Comparison of ENCODE assay signal across 16 mouse cellular contexts in the genomic region with DNA sequence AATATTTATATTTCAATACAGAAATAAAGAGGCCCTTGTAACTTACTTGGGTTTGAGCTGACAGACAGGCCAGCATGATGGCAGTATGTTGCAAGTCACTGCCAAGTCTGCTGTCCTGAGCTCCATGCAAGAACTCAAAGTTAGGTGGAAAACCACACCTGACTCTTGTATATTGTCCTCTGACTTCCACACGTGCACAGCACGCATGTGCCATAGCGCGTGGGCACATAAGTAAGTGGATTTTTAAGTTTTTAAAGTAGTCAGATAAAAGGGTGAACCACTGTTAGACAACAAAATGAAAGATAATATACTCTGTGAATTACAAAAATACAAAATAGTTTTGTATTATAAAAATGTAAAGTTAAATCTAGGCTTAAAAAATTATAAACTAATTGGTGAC.
DNase-seq lines count a peak whose midpoint lies in the region; ATAC-seq and TF ChIP-seq lines count a peak whose summit lies in the region.
"Had no signal": no experiment of that assay in that cellular context is flagged by ENCODE, and none has a peak within 500 bp of the region (broad histone marks: within the 10 kb centered on the region; RNA-seq: fewer than 3 reads in every experiment).

No protein-coding gene starts in this region.

- no peak for TF ChIP-seq CTCF in MEL (IDR thresholded peaks at IDR 0.05 in 2 of 3, conservative IDR thresholded peaks at IDR 0.05 in 1 of 3; ENCODE audit: control insufficient read depth in 1 of 3, insufficient read depth in 1 of 3, low read depth in 2 of 3, low read length in 3 of 3, poor library complexity in 1 of 3, severe bottlenecking in 1 of 3)
- no peak for TF ChIP-seq CTCF in lung, postnatal 0 days (IDR thresholded peaks at IDR 0.05)

- ATAC-seq in liver, embryonic 11.5 days (replicated peaks; ENCODE audit: low FRiP score), result no peak
- no peak for ATAC-seq in liver, embryonic 13.5 days (ENCODE audit: low read depth)
- no peak for ATAC-seq in lung, postnatal 0 days
- ATAC-seq: forebrain, embryonic 14.5 days; midbrain, embryonic 13.5 days had no signal

- DNase-seq in liver, embryonic 11.5 days (ENCODE audit: low spot score), result no peak
- DNase-seq in liver, result no peak
- DNase-seq in MEL (ENCODE audit: low read depth, low spot score), result peak; percentile 64
- DNase-seq in liver, embryonic 13.5 days, result no peak
- DNase-seq in splenic B cell, adult 2 months (ENCODE audit: low read depth, low spot score), result peak; percentile 25
- no peak for DNase-seq in lung, postnatal 0 days (ENCODE audit: low spot score)
- DNase-seq in thymus, postnatal 25 days, result no peak
- DNase-seq: adrenal gland, postnatal 25 days; cerebellum, adult 9-11 months; kidney, adult 2 months had no signal

- peaks cover 47% of the 10 kb centered on the region for H3K79me2 ChIP-seq in MEL (ENCODE audit: control insufficient read depth, insufficient read depth, low read length, poor library complexity)

- no peak for TF ChIP-seq RAD21 in MEL (IDR thresholded peaks at IDR 0.05; ENCODE audit: low read depth, low read length)

- peak overlapping the region; percentile 67 for H3K4me2 ChIP-seq in liver, embryonic 11.5 days
- H3K4me2 ChIP-seq in liver, embryonic 13.5 days, result peak overlapping the region; percentile 73
- no peak overlapping the region for H3K4me2 ChIP-seq in lung, postnatal 0 days (replicated peaks; ENCODE audit: low read depth, low read length)
- H3K4me2 ChIP-seq: midbrain, embryonic 13.5 days had no signal

- H3K9me3 ChIP-seq in liver, embryonic 11.5 days (ENCODE audit: control insufficient read depth, low read length), result no peaks in the 10 kb centered on the region
- H3K9me3 ChIP-seq in MEL (replicated peaks; ENCODE audit: insufficient read depth, low read length), result no peaks in the 10 kb centered on the region
- no peaks in the 10 kb centered on the region for H3K9me3 ChIP-seq in liver, embryonic 13.5 days (replicated peaks)
- no peaks in the 10 kb centered on the region for H3K9me3 ChIP-seq in lung, postnatal 0 days (ENCODE audit: low read length)
- H3K9me3 ChIP-seq: embryonic facial prominence, embryonic 15.5 days; heart, embryonic 15.5 days; hindbrain, embryonic 10.5 days; midbrain, embryonic 13.5 days; stomach, embryonic 15.5 days had no signal

- H3K27ac ChIP-seq in liver, embryonic 11.5 days (ENCODE audit: low read depth, low read length), result no peak overlapping the region
- peak overlapping the region; percentile 97 for H3K27ac ChIP-seq in MEL (ENCODE audit: control insufficient read depth, low read depth, low read length)
- no peak overlapping the region for H3K27ac ChIP-seq in liver, embryonic 13.5 days
- H3K27ac ChIP-seq in lung, postnatal 0 days (ENCODE audit: low read length), result no peak overlapping the region
- H3K27ac ChIP-seq: heart, embryonic 15.5 days; hindbrain, embryonic 10.5 days; midbrain, embryonic 13.5 days; stomach, embryonic 15.5 days had no signal

- WGBS in liver, embryonic 11.5 days, result 67% methylated on average over 4 of the region's 4 CpGs
- 55% methylated on average over 4 of the region's 4 CpGs for WGBS in liver, embryonic 13.5 days (ENCODE audit: insufficient replicate concordance)
- WGBS in lung, postnatal 0 days, result 84% methylated on average over 4 of the region's 4 CpGs

- H3K9ac ChIP-seq in liver, embryonic 11.5 days (ENCODE audit: low read depth, low read length), result peak overlapping the region; percentile 45; the same call in 1 of the 2 replicates
- H3K9ac ChIP-seq in MEL (ENCODE audit: control insufficient read depth, low read depth, low read length, poor library complexity, severe bottlenecking), result peak overlapping the region; percentile 94
- H3K9ac ChIP-seq in liver, embryonic 13.5 days, result peak overlapping the region; percentile 46; the same call in 1 of the 2 replicates
- H3K9ac ChIP-seq in lung, postnatal 0 days (replicated peaks; ENCODE audit: low read depth), result no peak overlapping the region
- H3K9ac ChIP-seq: embryonic facial prominence, embryonic 15.5 days; heart, embryonic 15.5 days; midbrain, embryonic 13.5 days; stomach, embryonic 15.5 days had no signal

- H3K27me3 ChIP-seq in liver, embryonic 11.5 days (replicated peaks; ENCODE audit: control insufficient read depth, insufficient read depth, low read length), result no peaks in the 10 kb centered on the region
- H3K27me3 ChIP-seq in MEL (ENCODE audit: control insufficient read depth in 1 of 2, insufficient read depth in 2 of 2, low read length in 2 of 2), result no peaks in the 10 kb centered on the region
- H3K27me3 ChIP-seq in liver, embryonic 13.5 days, result no peaks in the 10 kb centered on the region
- H3K27me3 ChIP-seq in splenic B cell, adult 2 months (ENCODE audit: control insufficient read depth, insufficient read depth, low read length, poor library complexity, severe bottlenecking), result no peaks in the 10 kb centered on the region
- H3K27me3 ChIP-seq in lung, postnatal 0 days (replicated peaks; ENCODE audit: insufficient read depth, low read length), result no peaks in the 10 kb centered on the region
- H3K27me3 ChIP-seq: embryonic facial prominence, embryonic 15.5 days; heart, embryonic 15.5 days; midbrain, embryonic 13.5 days; stomach, embryonic 15.5 days had no signal

- TF ChIP-seq POLR2A in MEL (IDR thresholded peaks at IDR 0.05; ENCODE audit: control insufficient read depth in 1 of 2, insufficient read depth in 1 of 2, low read depth in 1 of 2, low read length in 2 of 2, poor library complexity in 1 of 2), result no peak

- H3K36me3 ChIP-seq in liver, embryonic 11.5 days (ENCODE audit: control insufficient read depth, insufficient read depth, low read length), result no peaks in the 10 kb centered on the region
- H3K36me3 ChIP-seq in MEL (ENCODE audit: control insufficient read depth in 1 of 2, insufficient read depth in 2 of 2, low read length in 2 of 2), result peaks cover 0 to 20% of the 10 kb centered on the region in 2 experiments; a peak in 3 of 4 replicates
- no peaks in the 10 kb centered on the region for H3K36me3 ChIP-seq in liver, embryonic 13.5 days
- no peaks in the 10 kb centered on the region; the same call in none of the 2 replicates for H3K36me3 ChIP-seq in splenic B cell, adult 2 months (ENCODE audit: control insufficient read depth, insufficient read depth, low read length, poor library complexity, severe bottlenecking)
- no peaks in the 10 kb centered on the region for H3K36me3 ChIP-seq in lung, postnatal 0 days (ENCODE audit: insufficient read depth, low read length)
- H3K36me3 ChIP-seq: embryonic facial prominence, embryonic 15.5 days; heart, embryonic 15.5 days; hindbrain, embryonic 10.5 days; midbrain, embryonic 13.5 days; stomach, embryonic 15.5 days had no signal

- TF ChIP-seq EP300 in MEL (IDR thresholded peaks at IDR 0.05; ENCODE audit: low read depth in 1 of 2, low read length in 2 of 2), result no peak
- no peak for TF ChIP-seq EP300 in lung, postnatal 0 days (IDR thresholded peaks at IDR 0.05)

- H3K4me1 ChIP-seq in liver, embryonic 11.5 days (replicated peaks; ENCODE audit: control insufficient read depth, insufficient read depth, low read length), result peaks cover 2% of the 10 kb centered on the region; the same call in 1 of the 2 replicates
- peaks cover 3 to 20% of the 10 kb centered on the region in 2 experiments for H3K4me1 ChIP-seq in MEL (ENCODE audit: control insufficient read depth in 1 of 2, insufficient read depth in 2 of 2, low read length in 2 of 2)
- peaks cover 42% of the 10 kb centered on the region for H3K4me1 ChIP-seq in liver, embryonic 13.5 days (replicated peaks)
- no peaks in the 10 kb centered on the region for H3K4me1 ChIP-seq in lung, postnatal 0 days (ENCODE audit: insufficient read depth, low read depth, low read length)
- H3K4me1 ChIP-seq: heart, embryonic 15.5 days; stomach, embryonic 15.5 days had no signal

- peak overlapping the region; percentile 50 for H3K4me3 ChIP-seq in liver, embryonic 11.5 days (ENCODE audit: low read depth, low read length)
- H3K4me3 ChIP-seq in MEL (ENCODE audit: control insufficient read depth in 1 of 2, insufficient read depth in 1 of 2, low read depth in 2 of 2, low read length in 2 of 2), result peak overlapping the region; percentile 78 to 90
- H3K4me3 ChIP-seq in liver, embryonic 13.5 days (replicated peaks), result peak overlapping the region; percentile 65
- no peak overlapping the region for H3K4me3 ChIP-seq in lung, postnatal 0 days (ENCODE audit: low read depth, low read length)
- H3K4me3 ChIP-seq: hindbrain, embryonic 10.5 days; midbrain, embryonic 13.5 days; stomach, embryonic 15.5 days had no signal

TF ChIP-seq in MEL, 35 proteins besides CTCF, POLR2A, EP300 and RAD21:
- 0 out of 2 replicates have a peak, but pooled peaks have one; percentile 15 for TF ChIP-seq ZMIZ1 (IDR thresholded peaks at IDR 0.05; ENCODE audit: low read depth, low read length)
- TF ChIP-seq MXI1 (IDR thresholded peaks at IDR 0.05; ENCODE audit: low read depth, low read length), result peak; percentile 88
- no peak for TF ChIP-seq UBTF (IDR thresholded peaks at IDR 0.05; ENCODE audit: borderline replicate concordance, insufficient read depth, low read depth, low read length)
- TF ChIP-seq MAX (IDR thresholded peaks at IDR 0.05; ENCODE audit: low read length), result peak; percentile 64
- TF ChIP-seq BHLHE40 (IDR thresholded peaks at IDR 0.05; ENCODE audit: borderline replicate concordance, low read depth, low read length), result 0 out of 2 replicates have a peak, but pooled peaks have one; percentile 42
- TF ChIP-seq JUND (IDR thresholded peaks at IDR 0.05; ENCODE audit: low read depth, low read length), result no peak
- TF ChIP-seq NRF1 (IDR thresholded peaks at IDR 0.05; ENCODE audit: insufficient read depth, low read depth, low read length, poor library complexity, severe bottlenecking), result no peak
- peak; percentile 86 for TF ChIP-seq MYC (IDR thresholded peaks at IDR 0.05; ENCODE audit: low read depth, low read length)

Comparison
In these comparisons a context has a peak if more than half of its experiments do, and no peak if none do; other contexts are left out.
1. DNase-seq: peak in MEL (single experiment) and splenic B cell, adult 2 months (single experiment); none in liver, embryonic 11.5 days (single experiment), liver (single experiment), liver, embryonic 13.5 days (single experiment), lung, postnatal 0 days (single experiment) and thymus, postnatal 25 days (single experiment).